Mouse (Mus musculus): ENCODE data around the gene Ptprk. TPM values are rescaled to one million over a fixed set of nuclear protein-coding genes. Genes with fewer than 3 reads are reported as not detected.

Ptprk gene
- total RNA-seq (2023) = 0.24 TPM

GRCm38 (mm10) chr10:28074653-28075451 lies at the start of gene Ptprk:
Gene Ptprk, plus strand, starts transcription at chr10:28074820.

All from CD4-positive naive resting alpha-beta T cell, adult 57 days (primary cell).